Mouse (Mus musculus): ENCODE data around the gene T. TPM values are rescaled to one million over a fixed set of nuclear protein-coding genes. Genes with fewer than 3 reads are reported as not detected.
"Not testable (repeated sequence)": the region's sequence is repeated elsewhere in the genome, so short reads cannot be mapped to it uniquely, and the experiment has no call there.

The T gene
- not detected in 2 replicates for total RNA-seq (2014; fragmentation: Nextera tagmentation)
- not detected in 2 replicates for total RNA-seq (2017)

GRCm38 (mm10) chr17:8433978-8434960, at the start of gene T:
T (plus strand) TSS chr17:8434423.
- no peak for ATAC-seq (replicated peaks; ENCODE audit: low FRiP score, low TSS enrichment, poor library complexity, severe bottlenecking)

GRCm38 (mm10) chr17:8385441-8385840, 48.8 kb upstream of the T start:
- no peak for ATAC-seq (replicated peaks; ENCODE audit: low FRiP score, low TSS enrichment, poor library complexity, severe bottlenecking)

- ATAC-seq (replicated peaks; ENCODE audit: low FRiP score, low TSS enrichment, poor library complexity, severe bottlenecking) = peak; percentile 78
Measured at GRCm38 (mm10) chr17:8388463-8388862, 45.8 kb upstream of the T start.

- no peak for ATAC-seq (replicated peaks; ENCODE audit: low FRiP score, low TSS enrichment, poor library complexity, severe bottlenecking)
Measured at GRCm38 (mm10) chr17:8388990-8389789, 45.0 kb upstream of the T start.

GRCm38 (mm10) chr17:8389790-8390095, 44.5 kb upstream of the T start:
- ATAC-seq (replicated peaks; ENCODE audit: low FRiP score, low TSS enrichment, poor library complexity, severe bottlenecking) = no peak

GRCm38 (mm10) chr17:8390487-8390886, 43.7 kb upstream of the T start:
- ATAC-seq (replicated peaks; ENCODE audit: low FRiP score, low TSS enrichment, poor library complexity, severe bottlenecking) = no peak

GRCm38 (mm10) chr17:8396371-8396770, 37.9 kb upstream of the T start:
- no peak for ATAC-seq (replicated peaks; ENCODE audit: low FRiP score, low TSS enrichment, poor library complexity, severe bottlenecking)

- no peak for ATAC-seq (replicated peaks; ENCODE audit: low FRiP score, low TSS enrichment, poor library complexity, severe bottlenecking)
Measured at GRCm38 (mm10) chr17:8397946-8398345, 36.3 kb upstream of the T start.

- ATAC-seq (replicated peaks; ENCODE audit: low FRiP score, low TSS enrichment, poor library complexity, severe bottlenecking) = not testable (repeated sequence)
Measured at GRCm38 (mm10) chr17:8403932-8404331, 30.3 kb upstream of the T start.

- ATAC-seq (replicated peaks; ENCODE audit: low FRiP score, low TSS enrichment, poor library complexity, severe bottlenecking) = no peak
Measured at GRCm38 (mm10) chr17:8406285-8406684, 27.9 kb upstream of the T start.

- not testable (repeated sequence) for ATAC-seq (replicated peaks; ENCODE audit: low FRiP score, low TSS enrichment, poor library complexity, severe bottlenecking)
Measured at GRCm38 (mm10) chr17:8408002-8408401, 26.2 kb upstream of the T start.

- 0 out of 2 replicates have a peak, but pooled peaks have one; percentile 34 for ATAC-seq (replicated peaks; ENCODE audit: low FRiP score, low TSS enrichment, poor library complexity, severe bottlenecking)
Measured at GRCm38 (mm10) chr17:8408589-8409295, 25.5 kb upstream of the T start.

- ATAC-seq (replicated peaks; ENCODE audit: low FRiP score, low TSS enrichment, poor library complexity, severe bottlenecking) = no peak
Measured at GRCm38 (mm10) chr17:8410330-8410729, 23.9 kb upstream of the T start.

- no peak for ATAC-seq (replicated peaks; ENCODE audit: low FRiP score, low TSS enrichment, poor library complexity, severe bottlenecking)
Measured at GRCm38 (mm10) chr17:8413656-8414055, 20.6 kb upstream of the T start.

GRCm38 (mm10) chr17:8415533-8415932, 18.7 kb upstream of the T start:
- ATAC-seq (replicated peaks; ENCODE audit: low FRiP score, low TSS enrichment, poor library complexity, severe bottlenecking) = no peak

- no peak for ATAC-seq (replicated peaks; ENCODE audit: low FRiP score, low TSS enrichment, poor library complexity, severe bottlenecking)
Measured at GRCm38 (mm10) chr17:8416865-8417264, 17.4 kb upstream of the T start.

- ATAC-seq (replicated peaks; ENCODE audit: low FRiP score, low TSS enrichment, poor library complexity, severe bottlenecking) = no peak
Measured at GRCm38 (mm10) chr17:8420739-8421138, 13.5 kb upstream of the T start.

GRCm38 (mm10) chr17:8421517-8421916, 12.7 kb upstream of the T start:
- ATAC-seq (replicated peaks; ENCODE audit: low FRiP score, low TSS enrichment, poor library complexity, severe bottlenecking) = peak; percentile 47

- peak; percentile 51; the same call in 1 of the 2 replicates for ATAC-seq (replicated peaks; ENCODE audit: low FRiP score, low TSS enrichment, poor library complexity, severe bottlenecking)
Measured at GRCm38 (mm10) chr17:8423283-8423682, 10.9 kb upstream of the T start.

GRCm38 (mm10) chr17:8429436-8429835, 4.8 kb upstream of the T start:
- ATAC-seq (replicated peaks; ENCODE audit: low FRiP score, low TSS enrichment, poor library complexity, severe bottlenecking) = no peak
